Mouse (Mus musculus) kidney, adult 11 months (tissue): ENCODE data around the gene Neurl4.
"Not testable (repeated sequence)": the region's sequence is repeated elsewhere in the genome, so short reads cannot be mapped to it uniquely, and the experiment has no call there.

Experiments used
- DNase-seq: peaks from one replicate; pipeline ENCODE4 v3.0.0; 2022

Gene Neurl4

DNA sequence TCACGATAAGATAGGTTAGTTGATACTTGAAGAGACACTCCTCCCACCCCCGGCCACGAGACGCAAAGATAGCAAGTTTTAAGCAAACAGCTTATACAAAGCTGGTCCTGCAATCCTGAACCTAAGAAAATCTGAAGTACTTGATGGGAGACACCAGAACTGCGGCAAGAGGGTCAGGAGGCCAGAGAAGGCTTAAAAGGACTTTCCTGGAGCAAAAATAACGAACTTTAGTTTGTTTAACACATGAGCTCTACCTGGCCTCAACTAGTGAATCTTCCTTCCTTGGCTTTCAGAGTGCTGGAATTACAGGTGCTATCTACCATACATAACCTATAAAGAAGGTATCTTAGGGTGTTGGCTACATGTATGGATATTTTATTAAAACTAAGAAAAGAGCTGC, 33.8 kb downstream of the Neurl4 start:
- no peak for DNase-seq

DNA sequence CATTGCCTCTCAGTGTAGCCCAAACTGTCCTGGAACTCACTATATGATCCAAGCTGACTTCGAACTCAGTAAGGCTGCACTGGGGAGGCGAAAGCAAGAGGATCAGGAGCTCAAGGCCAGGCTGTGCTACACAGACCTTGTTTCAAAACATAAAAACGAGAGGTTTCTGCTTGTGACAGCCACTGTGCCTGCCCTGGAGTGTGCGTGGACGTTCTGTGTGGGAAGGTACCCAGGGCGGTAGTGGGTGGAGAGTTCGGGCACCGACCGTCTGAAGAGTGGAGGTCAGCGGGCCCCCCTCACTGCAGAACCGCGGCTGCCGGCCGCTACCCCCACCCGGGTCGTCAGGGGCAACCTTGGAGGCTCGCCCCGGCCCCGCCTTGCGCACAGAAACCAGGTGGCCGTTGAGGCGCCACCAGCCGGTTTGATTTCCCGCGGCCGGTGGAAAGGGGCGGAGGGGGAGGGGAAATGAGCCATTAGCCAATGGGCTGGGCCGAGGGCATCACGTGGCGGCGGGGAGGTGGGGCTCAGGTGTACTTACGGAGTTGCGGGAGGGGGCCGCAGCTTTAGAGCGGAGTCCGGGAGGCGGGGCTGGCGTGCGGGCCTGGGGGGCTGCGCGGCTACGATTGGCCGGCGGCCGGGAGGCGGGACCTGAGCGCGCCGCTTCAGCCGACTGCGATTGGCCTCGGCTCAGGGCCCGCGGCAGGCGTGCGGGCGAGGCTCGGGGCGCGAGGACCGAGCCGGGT, 34.4 kb downstream of the Neurl4 start, which contains the start of gene Ybx2:
Ybx2 (plus strand) TSS at position 660 of the 743 bp plus-strand sequence.
- DNase-seq, result peak; percentile 92

DNA sequence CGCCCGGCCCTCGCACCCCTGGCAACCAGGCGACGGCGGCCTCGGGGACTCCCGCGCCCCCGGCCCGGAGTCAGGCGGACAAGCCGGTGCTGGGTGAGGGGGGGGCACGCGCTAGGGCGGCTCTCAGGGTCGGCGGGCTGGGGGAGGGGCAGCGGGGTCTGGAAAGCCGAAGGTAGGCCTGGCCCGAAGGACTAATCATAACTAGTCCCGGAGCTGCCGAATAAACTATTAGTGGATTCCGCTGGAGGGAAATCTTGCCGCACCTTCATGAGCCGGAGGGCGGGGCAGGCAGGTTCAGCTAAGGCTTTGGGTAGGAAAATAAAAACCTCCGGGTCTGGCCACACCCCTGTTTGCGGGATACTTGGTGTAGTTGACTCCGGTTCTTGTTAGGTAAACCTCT, 35.3 kb downstream of the Neurl4 start:
- DNase-seq, result peak; percentile 68

DNA sequence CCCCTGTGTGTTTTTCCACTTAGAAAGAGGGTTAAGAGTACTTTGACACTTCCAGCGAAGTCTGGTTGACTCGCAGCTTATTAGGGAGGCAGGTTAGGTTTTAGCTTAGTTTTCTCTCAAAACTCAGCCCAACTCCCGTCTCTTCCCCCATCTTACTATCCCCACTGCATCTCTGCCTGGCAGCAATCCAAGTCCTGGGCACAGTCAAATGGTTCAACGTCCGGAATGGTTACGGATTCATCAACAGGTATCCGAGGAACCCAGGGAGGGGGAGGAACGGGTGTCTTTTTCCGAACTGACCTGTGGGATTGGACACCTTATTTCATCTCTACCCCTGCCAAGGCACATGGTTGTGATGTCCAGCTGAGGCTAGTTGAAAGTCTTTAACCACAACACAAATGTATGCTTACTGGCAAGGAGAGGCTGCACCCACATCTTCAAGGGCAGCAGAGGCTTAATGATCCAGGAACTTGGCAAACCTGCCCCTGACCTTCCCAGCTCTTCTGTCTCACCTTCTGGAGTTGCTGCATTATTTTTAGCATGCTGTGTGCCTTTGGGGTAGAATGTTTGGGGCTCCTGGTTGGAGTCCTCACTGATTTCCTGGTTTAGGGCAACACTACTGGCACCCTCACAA, 36.0 kb downstream of the Neurl4 start:
- peak; percentile 80 for DNase-seq

DNA sequence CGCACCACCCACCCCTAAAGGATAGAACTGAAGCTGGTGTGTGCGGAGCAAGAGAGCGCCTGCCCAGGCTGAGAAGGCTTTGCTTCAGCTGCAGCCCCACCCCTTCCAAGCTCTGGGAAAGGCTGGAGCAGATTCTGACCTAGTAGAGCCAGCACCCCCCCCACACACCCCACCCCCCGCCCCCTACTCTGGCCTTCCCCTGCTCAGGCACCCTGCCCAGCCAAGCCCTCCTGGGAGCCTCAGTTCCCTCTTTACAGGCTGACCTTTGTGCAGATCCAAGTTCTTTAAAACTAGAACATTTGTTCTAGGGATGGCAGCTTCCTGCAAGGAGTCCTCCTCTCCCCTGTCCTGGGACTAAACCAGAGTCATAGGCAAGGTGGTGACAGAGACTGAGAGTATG, 36.5 kb downstream of the Neurl4 start:
- DNase-seq, result no peak

DNA sequence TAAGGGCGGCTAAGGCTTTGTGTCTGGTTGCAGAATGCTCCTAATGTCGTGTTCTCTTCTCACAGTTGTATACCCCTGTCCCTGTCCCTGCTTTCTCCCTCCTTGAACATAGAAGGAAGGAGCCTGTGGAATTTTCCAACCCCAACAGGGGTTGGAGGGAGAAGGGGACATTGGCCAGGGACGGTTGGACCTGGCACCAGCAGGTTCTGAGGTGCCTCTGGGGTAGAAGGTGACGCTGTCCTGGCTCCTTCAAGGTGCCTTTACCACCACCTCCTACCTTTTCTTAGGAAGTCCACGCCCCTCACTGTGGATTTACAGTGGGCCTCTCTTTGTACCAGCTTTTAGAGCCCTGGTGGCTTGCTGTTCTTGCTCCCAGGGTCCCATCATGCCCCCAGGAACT, 37.0 kb downstream of the Neurl4 start:
- DNase-seq, result peak; percentile 62

DNA sequence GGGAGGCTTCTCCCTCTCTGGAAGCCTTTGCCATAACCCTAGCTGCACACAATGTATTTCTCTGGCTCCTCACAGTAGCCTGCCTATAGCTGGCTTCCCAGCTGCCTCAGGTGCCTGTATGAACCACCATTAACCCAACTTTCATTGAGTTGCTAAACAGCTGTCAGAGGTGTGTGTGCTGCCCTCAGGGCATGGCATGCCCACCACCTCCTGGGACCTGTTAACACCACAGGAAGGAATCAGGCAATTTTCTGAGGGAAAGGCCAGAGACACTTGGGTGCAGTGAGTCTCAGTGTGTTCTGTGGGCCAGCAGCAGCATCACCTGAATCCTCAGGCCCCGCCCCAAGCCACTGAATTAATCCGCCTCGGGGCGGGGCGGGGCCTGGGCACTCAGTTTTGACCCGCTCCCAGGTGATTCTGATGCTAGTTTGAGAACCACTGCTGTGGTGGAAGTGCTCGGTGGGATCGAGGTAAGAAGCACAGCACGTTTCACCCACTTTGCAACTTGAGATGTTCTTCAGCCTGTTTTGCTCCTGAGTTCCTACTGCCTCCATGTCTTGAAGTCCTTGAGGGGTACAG, 37.6 kb downstream of the Neurl4 start:
- peak; percentile 43 for DNase-seq

DNA sequence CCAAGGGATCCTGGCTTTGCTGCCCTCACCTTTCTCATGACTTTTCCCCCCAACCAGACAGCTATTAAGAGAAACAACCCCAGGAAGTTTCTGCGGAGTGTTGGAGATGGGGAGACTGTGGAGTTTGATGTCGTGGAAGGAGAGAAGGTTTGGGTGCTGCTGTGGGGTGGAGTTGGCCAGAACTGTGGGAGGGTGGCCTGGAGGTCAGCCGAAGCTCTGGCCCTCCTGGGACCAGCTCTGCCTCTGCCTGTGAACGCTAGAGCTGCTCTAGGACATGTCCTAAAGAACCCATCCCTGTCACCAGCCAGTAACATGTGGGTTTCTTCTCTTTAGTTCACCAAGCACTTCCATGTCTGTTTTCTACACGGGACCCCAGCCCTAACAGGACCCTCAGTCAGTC, 38.3 kb downstream of the Neurl4 start:
- DNase-seq, result no peak

DNA sequence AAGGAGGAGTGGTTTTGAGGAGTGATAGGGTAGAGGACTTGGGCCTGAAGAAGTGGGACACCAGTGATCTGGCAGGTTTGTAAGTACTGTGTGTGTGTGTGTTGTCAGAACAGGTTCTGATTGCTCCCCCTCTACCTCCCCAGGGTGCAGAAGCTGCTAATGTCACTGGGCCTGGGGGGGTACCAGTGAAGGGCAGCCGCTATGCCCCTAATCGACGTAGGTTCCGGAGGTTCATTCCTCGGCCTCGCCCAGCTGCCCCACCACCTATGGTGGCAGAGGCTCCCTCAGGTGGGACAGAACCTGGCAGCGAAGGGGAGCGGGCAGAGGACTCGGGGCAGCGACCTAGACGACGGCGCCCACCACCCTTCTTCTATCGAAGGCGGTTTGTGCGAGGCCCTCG, 38.9 kb downstream of the Neurl4 start:
- DNase-seq, result no peak

DNA sequence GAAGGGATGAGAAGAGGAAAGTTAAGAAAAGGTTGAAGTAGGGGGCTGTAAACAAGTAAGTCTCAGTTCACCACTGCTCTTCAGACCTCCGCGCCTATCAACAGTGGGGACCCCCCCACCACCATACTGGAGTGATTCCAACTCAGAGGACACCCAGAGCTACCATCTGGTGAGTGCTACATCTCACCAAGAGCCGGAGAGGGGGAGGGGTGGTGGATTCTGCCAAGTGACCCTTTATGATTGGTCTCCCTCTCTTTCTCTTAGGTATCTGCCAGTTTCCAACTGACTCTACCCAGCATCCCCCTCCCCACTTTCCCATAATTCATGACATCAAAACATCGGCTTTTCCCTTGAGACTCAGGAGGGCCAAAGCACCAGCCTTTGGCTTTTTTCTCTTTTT, 40.1 kb downstream of the Neurl4 start:
- no peak for DNase-seq

DNA sequence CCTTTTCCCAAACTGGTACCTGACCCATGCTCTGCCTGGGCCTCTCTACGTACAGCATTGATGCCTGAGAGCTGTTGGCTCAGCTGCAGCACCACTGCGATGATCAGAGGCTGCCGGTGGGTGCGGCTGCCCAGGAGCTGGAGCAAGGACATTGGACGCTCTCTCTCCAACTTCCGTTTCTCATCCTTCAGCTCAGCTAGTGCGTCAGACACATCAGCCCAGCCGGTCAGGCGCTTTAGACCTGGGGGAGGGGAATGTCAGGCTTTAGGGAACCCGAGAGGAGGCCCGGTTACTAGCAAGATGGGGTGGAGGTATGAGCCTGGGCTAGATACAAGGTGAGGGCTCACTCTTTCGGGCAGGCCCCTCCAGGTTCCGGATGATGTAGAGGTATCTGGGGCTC, 44.3 kb downstream of the Neurl4 start:
- DNase-seq, result no peak

DNA sequence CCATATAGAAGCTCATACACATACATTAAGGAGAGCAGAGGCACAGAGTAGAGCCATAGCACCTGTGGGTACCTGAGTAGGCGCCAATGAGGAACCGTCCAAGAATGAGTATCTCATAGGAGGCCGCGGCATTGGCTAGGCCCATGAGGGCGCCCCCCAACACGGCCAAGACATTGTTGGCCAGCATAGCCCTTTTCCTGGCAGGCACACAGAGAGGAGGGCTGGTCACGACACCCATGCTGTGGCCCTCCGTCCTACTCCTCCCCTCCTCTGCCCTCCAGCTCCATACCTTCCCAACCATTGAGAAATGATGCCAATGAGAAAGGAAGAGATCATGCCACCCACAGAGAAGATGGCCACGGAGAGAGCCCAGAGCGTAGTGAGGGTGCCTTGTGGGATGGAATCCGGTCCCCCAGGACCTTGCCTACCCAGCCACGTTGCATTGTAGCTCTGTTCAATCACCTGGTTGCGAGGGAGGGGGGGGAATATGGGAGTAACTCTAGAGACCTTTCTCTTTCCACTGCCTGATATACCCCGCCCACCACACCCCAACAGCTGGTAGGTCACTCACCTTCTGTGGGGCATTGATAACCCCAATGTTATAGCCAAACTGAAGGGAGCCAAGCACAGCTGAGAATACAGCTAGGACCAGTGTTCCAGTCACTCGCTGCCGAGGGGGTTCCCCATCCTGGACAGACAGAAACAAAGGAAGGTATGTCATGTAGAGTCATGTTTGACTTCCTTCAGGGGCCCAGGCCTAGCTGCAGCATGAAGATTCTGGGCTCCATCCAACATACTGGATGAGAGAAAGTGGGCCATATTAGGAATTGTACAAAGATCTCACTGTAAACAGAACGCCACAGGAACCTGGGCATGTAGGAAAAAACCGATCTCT, 45.4 kb downstream of the Neurl4 start:
- no peak for DNase-seq

DNA sequence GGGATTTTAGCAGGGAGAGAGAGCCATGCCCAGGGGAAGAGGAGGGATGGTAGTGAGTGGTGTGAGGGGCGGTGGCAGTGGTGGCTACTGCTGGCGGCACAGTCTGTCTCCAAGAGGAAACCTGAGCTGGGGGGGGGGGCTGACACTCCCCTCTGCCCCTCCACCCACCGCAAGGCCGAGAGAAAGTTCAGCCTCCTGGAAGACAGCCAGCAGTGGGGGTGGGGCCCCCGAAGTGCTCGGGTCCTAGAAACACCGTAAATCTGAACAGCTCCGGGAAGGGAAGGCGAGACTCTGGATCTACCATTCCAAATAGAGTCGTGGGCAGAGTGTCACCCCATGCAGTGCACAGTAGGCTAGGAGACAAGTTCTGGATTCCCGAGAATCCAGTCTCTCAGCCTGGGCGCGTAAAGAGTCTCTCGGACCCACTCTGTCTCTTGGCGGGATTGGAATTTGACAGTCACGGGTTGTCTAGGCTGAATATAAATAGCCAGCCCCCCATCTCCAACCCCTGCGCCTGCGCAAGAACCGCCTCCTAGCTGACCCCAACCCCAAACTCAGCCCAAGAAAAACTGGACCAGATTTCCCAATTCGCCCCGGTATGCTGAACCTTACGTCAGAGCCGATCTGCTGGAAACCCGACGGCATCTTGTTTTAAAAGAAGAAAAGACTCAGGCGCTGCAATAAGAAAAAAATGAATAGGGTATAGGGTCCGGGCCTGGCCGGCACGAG, 46.6 kb downstream of the Neurl4 start:
- DNase-seq, result peak; percentile 64

DNA sequence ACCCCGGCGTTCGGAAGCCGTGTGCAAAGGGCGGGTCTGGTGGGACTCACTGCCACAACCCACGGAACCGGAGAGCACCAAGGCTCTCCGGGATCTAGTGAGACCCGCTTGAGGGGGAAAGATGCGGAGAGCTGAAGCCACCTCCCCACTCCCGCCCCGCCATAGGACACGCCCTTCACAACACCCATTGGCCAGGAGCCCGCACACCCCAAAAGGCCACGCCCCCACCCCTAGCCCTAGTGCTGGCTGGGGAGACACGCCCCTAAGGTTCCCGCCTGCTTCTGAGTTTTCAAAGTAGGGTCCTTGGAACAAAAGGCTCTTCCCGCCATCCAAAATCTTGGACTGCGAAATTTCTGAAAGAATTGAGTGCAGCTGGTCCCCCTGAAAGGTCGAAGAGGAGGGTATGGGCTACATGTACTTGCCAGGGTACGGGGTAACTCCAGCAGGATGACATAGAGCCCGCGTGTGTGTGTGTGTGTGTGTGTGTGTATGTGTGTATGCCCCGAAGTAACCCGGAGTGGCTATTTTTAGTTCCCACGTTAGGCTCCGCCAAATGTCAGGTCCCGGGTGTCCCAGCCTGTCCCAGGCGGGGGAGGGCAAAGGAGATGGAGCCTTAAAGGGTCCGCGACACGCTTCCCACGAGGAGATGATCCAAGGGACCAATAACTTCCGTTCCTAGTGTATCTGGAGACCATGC, 47.3 kb downstream of the Neurl4 start, which contains the start of gene Slc2a4:
Slc2a4 (minus strand) TSS at position 123 of the 697 bp plus-strand sequence.
- peak; percentile 91 for DNase-seq

DNA sequence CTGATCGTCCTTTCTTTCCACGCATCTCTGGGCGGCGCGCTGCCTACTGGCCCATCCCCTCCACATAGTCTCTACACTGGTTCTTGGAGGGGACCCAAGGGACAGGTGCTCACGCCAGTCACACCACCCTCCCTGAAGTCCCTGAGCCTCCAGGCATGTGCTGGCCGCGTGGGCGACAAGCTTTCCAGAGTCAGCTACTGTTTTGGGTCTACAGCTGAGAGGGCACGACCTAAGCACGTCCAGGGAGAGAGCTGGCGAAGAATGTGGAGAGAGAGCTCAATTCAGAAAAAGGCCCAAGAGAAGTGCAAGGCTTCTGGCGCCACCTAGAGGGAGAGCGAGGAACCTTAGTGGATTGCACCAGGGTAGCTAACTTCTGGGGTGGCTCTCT, 47.9 kb downstream of the Neurl4 start:
- peak; percentile 89 for DNase-seq

DNA sequence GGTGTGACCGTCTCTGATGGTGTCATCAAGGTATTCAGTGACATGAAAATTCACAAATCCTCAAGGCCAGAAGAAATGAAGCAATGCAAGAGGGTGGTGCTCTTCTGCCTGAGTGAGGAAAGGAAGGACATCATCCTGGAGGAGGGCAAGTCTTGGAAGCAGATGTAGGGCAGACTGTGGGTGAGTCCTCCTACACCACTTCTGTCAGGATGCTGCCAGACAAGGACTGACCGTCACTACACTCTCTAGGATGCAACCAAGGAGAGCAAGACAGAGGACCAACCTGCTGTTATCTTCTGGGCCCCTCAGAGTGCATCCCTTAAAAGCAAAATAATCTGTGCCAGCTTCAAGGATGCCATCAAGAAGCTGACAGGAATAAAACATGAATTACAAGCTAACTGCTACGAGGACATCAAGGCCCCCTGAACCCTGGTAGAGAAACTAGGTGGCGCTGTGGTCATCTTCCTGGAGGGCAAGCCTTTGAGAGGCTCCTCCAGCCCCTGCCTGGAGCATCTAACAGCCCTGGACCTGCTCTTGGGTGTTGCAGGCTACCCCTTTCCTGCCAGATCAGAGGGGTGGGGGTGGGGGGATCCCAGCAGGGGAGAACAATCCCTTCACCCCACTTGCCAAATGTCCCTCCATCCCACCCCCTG, 50.1 kb downstream of the Neurl4 start:
- no peak for DNase-seq

DNA sequence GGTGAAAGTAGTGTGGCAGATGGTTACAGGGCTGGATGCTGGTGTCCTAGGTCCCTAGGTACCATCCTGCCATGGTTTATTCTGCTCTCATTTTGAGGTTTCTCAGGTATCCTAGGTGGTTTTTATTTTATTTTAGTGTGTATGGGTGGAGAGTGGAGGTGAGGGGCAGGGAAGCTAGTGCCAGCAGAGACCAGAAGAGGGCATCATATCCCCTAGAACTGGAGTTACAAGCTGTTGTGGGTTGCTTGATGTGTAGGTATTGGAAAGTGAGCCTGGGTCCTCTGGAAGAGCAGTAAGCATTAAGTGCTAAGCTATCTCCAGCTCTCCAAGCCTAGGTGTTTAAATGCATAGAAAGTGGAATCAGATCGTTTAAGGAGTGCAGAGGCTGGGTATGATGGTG, 51.4 kb downstream of the Neurl4 start:
- DNase-seq, result no peak

DNA sequence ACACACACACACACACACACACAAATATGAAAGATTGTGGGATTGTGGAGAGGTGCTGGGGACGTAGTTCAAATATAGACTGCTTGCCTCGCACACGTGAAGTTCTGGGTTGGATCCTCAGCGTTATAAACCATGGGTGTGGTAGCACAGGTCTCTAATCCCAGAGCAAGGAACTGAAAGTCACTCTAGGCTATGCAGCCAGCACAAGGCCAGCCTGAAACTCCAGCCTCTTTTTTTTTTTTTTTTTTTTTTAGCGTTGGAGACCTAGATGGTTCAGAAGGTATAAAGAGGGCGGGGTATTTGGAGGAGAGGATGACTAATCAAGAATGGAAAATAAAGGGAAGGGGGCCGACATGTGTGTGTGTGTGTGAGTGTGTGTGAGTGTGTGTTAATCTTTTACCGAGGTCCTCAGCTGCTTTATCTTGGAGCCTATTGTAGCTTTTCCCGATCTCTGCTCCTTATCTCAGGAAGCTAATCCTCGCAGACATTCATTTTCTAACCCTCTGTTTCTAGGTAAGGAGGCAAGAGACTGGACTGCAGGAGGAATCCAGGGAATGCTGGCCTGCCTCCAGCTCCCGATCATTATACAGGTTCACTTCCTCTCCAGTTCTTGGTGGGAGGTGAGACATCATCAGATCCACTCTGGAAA, 52.5 kb downstream of the Neurl4 start:
- no peak for DNase-seq

DNA sequence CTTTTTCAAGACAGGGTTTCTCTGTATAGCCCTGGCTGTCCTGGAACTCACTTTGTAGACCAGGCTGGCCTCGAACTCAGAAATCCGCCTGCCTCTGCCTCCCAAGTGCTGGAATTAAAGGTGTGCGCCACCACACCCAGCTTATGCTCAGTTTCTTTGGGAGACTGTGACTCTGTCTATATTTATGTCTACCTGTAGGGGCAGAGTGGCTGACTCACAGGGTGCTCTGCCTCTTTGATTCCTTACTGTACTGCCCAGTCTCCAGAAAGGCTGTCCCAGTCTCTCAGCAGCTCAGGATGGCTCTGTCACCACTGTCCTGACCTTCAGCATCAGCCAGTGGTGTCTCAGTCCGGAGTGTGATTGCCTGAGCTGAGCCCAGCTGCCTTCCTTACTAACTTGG, 54.7 kb downstream of the Neurl4 start:
- DNase-seq, result not testable (repeated sequence)

DNA sequence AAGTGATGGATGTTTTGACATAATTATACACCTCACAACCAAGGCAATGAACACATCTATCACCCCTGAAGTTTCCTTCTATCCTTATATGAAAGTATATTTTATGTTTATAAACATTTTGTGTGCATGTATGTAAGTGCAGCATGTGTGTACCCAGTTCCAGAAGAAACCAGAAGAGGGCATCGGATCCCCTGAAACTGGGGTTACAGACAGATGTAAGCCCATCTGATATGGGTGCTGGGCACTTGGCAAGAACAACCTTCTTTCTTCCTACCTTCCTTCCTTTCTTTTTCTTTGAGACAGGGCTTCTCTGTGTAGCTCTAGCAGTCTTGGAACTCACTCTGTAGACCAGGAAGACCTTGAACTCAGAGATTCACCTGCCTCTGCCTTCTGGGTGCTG, 55.3 kb downstream of the Neurl4 start:
- DNase-seq, result no peak

DNA sequence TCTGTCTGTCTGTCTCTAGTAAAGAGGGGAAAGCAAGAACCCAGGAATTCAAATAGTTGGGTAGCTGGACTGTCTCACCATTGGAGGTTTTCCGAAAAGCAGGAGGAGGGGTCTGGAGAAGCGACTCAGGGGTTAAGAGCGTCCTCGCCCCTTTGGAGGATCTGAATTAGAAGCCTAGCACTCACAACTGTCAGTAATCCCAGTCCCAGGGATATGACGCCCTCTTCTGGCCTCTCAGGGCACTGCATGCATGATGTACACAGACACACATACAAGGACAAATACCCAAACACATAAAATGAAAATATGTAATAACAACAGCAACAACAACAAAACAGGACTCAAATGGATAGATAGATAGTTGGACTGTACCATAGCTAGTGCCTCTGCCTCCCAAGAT, 59.7 kb downstream of the Neurl4 start:
- no peak for DNase-seq
